Mouse (Mus musculus): ENCODE measurements around the gene Riok1.

- TF ChIP-seq EP300 (IDR thresholded peaks at IDR 0.05; ENCODE audit: insufficient read depth, low read depth, low read length): 0 out of 2 replicates have a peak, but pooled peaks have one; percentile 56
- peak; percentile 80 for TF ChIP-seq CTCF (IDR thresholded peaks at IDR 0.05)
These were observed 28.3 kb downstream of the Riok1 start for GRCm38 (mm10) chr13:38064854-38065663.
